Mouse (Mus musculus): ENCODE measurements around the gene Klf8.
A peak's percentile ranks its signal among the peaks of the same experiment; 100 is the strongest.
"Not testable (repeated sequence)": the region's sequence is repeated elsewhere in the genome, so short reads cannot be mapped to it uniquely, and the experiment has no call there.

Gene Klf8

DNA sequence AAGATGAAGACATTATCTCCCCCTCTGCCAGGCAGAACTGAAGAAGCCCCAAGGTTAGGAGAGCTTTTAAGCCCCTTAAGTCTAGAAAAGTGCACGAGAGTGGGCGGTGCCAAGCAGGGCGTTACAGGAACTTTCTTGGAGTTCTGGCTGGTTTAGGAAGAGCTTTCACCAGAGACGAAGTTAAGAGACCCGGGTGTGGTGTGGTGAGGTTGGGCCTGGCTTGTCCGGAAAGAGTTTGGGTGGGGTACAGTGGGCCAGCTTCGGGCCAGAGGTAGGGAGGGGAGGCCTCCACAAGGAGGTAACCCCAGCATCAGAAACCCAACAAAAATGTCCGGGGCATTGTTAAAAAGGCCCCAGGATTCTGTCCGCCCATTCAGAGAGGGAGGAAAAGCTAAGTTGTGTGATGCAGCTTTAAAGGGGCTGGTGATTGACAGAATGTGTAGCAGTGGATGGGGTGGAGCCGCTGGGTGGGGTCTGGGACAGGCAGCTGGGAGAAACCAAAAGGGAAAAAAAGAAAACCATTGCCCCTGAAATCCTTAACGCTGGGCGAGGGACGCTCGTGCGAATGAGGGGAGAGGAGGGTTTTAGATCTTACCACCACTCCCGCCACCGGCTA is at the start of gene Klf8:
Gene Klf8, plus strand, starts transcription at position 163 of the 616 bp plus-strand sequence.
- peak; percentile 82 for ATAC-seq (ENCODE audit: low TSS enrichment)

- ATAC-seq (ENCODE audit: low TSS enrichment), result not testable (repeated sequence)
These were observed 38.1 kb upstream of the Klf8 start for GRCm38 (mm10) chrX:153199185-153199584.

DNA sequence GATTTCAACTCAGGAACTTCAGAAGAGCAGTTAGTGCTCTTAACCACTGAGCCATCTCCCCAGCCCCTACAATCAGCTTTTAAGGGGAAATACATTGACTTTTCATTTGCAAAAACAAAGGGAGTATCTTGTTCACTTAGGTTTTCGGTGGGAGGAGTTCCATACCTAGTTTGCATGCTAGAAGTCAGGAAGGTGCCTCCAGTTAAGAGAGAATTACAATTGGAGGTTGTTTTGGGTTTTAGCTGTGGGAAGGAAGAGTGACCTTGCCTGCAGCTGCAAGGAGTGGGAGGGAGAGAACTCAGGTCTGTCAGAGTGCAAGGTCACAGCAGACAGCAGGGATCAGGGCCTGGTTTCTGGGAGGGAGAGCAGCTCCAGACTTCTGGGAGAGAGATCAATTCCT is 26.2 kb upstream of the Klf8 start:
- ATAC-seq (ENCODE audit: low TSS enrichment), result no peak

DNA sequence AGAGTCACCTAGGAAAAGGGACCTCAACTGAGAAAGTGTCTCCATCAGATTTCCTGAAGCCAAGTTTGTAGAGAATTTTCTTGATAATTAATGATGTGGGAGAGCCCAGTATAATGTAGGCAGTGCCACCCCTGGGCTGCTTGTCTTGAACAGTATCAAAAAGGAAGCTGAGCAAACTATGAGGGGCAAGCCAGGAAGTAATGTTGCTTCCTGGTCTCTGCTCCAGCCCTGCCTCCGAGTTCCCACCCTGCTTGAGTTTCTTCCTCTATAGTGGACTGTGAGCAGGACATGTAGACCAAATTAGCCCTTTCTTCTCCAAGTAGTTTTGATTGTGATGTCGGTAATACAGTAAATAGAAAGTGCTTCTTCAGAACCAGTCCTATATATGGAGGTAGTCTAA is 6.0 kb upstream of the Klf8 start:
- ATAC-seq (ENCODE audit: low TSS enrichment), result no peak

GRCm38 (mm10) chrX:153233255-153233654 is 4.0 kb upstream of the Klf8 start:
- ATAC-seq (ENCODE audit: low TSS enrichment), result no peak

DNA sequence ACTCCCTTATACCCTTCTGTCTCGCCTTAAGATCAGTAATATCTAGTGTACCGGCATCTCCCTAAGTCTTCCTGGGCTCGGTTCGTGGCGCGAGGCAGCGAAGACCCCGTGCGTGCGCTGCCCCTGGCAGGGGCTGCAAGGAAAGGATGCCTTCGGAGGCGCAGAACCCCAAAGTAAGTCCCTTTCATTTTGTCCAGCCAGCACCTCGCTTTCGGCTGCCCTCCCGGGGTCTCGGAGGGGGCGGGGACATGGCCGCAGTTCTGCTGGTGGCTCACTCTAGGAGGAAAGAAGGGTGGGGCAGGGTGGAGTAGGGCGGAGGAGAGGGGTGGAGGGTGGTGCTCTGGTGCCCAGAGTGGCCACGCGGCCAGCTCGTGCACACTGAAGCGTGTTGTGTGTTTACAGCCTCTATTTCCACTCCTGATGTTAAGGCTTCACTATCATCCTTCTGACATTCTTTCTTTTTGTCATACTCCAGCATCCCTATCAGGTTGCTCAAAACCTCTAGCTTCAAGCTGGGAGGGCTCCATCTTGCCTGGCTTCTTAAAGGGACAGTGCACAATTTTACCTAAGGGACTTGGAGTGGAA is 746 bp downstream of the Klf8 start:
- ATAC-seq (ENCODE audit: low TSS enrichment), result peak; percentile 86

- ATAC-seq (ENCODE audit: low TSS enrichment), result no peak
These were observed 17.0 kb downstream of the Klf8 start for GRCm38 (mm10) chrX:153254256-153254655.

DNA sequence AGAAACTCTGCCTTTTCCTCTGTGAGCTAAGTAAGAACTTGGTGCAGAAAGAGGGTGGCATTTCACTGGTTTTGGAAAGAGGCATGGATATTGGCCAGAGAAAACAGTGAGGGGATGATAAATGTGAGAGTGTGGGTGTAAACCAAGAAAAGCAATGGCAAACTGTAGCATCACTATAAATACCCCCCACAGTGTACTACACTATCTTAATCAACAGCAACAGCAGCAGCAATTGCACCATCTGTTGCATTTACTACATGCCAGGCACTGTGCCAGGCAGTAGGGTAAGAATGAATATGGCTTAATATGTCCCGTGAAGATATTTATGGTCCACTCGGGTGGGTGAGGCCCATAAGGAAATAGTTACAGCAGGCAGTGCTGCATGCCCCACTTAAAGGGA is 18.2 kb downstream of the Klf8 start:
- peak; percentile 72 for ATAC-seq (ENCODE audit: low TSS enrichment)

GRCm38 (mm10) chrX:153282185-153282584 is 44.9 kb downstream of the Klf8 start:
- no peak for ATAC-seq (ENCODE audit: low TSS enrichment)

GRCm38 (mm10) chrX:153311356-153311755 is 74.1 kb downstream of the Klf8 start:
- ATAC-seq (ENCODE audit: low TSS enrichment), result no peak

DNA sequence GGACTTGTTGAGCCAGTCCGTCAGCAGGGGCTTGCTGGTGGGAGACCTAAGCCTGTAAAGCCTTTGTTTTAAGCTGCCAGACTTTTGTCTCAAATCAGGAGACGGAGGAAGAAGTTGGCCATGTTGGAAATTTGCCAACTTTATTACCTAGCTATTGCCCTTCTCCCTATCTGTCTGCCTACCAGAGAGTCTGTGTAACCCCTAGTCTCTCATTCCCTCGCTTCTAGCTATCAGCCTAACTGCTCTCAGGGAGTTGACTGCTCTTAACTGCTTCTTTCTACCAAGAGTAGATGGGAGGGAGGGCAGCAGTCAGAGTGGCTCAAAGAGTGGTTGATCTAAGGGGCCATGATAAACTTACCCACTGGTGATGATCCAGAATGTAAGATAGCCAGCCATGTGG is 85.8 kb downstream of the Klf8 start:
- ATAC-seq (ENCODE audit: low TSS enrichment), result no peak

- not testable (repeated sequence) for ATAC-seq (ENCODE audit: low TSS enrichment)
These were observed 96.9 kb downstream of the Klf8 start for GRCm38 (mm10) chrX:153334140-153334539.

DNA sequence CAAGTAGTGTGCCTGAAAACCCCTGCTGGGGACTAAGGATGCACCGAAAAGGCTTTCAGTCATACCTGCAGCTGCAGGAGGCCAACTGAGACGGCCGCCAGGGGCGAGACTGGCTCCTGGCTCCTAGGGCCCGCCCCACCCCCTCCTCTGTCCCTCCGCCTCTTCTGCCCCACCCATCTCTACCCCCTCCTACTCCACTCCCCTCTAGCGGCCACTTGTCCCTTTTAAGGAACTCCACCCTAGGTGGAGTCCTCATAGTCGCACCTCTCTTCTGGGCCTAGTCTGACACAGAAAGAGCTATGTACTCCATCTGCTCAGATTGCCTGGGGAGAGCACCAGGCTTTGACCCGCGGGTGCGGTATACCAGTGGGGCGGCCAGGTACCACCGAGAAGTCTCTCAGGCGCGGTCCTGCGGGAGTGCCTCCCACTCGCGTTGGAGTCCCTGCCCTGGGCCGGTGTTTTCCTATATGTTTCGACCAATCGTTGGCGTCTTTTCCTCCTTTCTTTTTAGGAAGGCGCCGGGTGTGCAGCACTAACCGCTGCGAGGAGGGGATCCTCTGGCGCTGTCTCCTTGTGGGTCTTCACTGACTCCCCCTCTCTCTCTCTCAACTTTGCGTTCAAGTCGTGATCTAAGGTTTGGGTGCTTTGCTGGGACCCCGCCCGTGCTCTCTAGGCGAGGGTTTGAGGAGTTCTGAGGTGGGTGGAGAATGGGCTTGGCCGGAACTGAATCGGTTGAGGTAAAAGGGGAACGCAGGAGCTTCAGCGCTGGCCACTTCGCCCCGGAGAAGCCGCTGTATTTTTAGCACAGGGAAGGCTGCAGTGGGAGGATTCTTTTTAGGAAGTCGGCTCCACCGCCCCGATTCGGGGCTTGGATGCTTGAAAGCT is 122.3 kb downstream of the Klf8 start:
- peak; percentile 80 for ATAC-seq (ENCODE audit: low TSS enrichment)

GRCm38 (mm10) chrX:153360216-153360590 is 122.9 kb downstream of the Klf8 start:
- ATAC-seq (ENCODE audit: low TSS enrichment), result peak; percentile 72

- 0 out of 2 replicates have a peak, but pooled peaks have one; percentile 14 for ATAC-seq (ENCODE audit: low TSS enrichment)
These were observed 123.5 kb downstream of the Klf8 start for GRCm38 (mm10) chrX:153360666-153361269.

DNA sequence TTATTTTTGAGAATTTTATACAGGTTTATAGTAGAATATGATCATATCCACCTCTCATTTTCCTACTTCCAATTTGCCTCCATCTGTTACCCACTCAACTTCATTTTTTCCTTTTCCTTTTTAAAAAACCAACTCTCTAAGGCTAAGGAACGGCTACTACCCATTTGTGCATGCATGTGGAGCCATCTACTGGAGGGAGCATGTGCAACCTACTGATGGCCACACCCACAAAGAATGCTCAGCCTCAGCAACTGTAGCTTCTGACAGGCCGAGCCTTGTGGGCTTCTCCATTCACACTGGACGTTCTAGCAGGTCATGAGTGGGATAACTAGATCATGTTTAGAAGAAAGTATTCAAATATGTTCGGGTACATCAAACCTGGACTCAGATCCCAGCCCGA is 129.5 kb downstream of the Klf8 start:
- ATAC-seq (ENCODE audit: low TSS enrichment), result peak; percentile 97

DNA sequence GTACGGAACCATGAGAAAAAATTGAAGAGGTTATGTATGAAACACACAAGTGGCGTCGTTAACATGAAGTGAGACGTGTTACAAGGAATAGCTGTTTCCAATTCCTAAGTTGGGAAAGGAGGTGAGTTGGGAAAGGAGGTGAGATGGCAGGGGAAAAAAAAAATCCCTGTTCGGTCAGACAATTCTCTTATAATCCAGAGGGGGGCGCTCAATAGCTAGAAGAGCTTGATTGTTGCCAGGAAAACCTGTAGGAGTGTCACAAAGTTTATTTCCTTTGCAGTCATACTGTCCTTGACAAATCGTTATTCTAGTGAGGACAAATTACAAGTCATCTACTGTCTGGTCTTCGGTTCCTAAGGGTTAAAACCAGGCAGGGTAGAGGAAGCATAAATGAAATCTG is 132.5 kb downstream of the Klf8 start:
- ATAC-seq (ENCODE audit: low TSS enrichment), result no peak

GRCm38 (mm10) chrX:153375105-153375504 is 137.8 kb downstream of the Klf8 start:
- ATAC-seq (ENCODE audit: low TSS enrichment), result peak; percentile 80

GRCm38 (mm10) chrX:153381753-153382152 is 144.5 kb downstream of the Klf8 start:
- ATAC-seq (ENCODE audit: low TSS enrichment), result no peak

DNA sequence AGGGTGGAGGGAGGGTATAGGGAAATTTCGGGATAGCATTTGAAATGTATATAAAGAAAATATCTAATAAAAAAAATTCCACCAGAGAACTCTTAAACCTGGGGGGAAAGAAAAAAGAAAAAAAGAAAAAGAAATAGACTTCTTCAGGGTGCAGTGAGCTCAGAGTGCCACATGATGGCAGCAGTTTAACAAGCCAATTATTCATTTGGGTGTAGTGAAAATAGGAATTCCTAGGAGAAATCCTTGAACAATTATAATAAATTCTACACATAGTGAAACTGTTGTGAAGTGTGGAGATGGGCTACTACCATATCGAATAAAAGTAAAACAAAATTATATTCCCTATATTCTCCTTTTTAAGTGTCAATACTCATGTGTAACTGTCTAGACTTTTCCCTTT is 152.0 kb downstream of the Klf8 start:
- ATAC-seq (ENCODE audit: low TSS enrichment), result no peak

GRCm38 (mm10) chrX:153417067-153417466 is 179.8 kb downstream of the Klf8 start:
- no peak for ATAC-seq (ENCODE audit: low TSS enrichment)

DNA sequence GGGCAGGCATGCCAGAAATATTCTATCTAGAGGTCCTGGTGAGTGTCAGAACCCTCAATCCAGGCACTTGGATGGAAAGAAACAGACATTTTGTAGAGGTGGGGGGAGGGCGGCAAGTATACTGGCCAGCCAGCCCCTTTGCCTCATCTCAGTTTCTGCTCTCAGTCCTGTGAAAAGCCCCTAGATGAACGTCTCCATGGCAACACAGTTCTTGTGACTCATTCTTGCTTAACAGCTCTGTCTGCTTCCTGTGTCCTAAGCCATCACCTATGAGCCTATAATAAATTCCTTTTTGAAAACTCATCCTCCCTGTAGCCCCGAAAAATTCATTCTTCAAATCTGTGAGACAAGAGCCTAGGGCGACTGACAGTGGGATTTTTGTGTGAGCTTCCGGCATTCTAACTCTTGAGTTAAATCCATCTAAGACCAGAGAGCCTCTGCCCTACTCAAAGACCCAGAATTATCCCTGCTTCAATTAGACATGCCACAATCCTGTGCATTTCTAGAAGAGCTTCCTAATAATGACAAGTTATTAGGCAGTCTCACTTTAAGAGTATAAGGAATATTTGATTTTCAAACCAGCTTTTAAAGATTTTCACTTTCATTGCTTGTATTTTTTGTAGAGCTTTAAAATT is 196.5 kb downstream of the Klf8 start:
- peak; percentile 62; the same call in 1 of the 2 replicates for ATAC-seq (ENCODE audit: low TSS enrichment)
